Mouse (Mus musculus) liver, embryonic 15.5 days (tissue): ENCODE results near the gene Etl4. TPM values are rescaled to one million over a fixed set of nuclear protein-coding genes. Genes with fewer than 3 reads are reported as not detected.

Experiments
- ATAC-seq: fragments of 200-750 bp; cut with Nextera tagmentation; 2 replicates; pipeline ENCODE4 v1.8.0; 2017; ENCODE audit warnings: moderate number of reproducible peaks, mild to moderate bottlenecking, moderate library complexity; ENCODE audit not compliant: insufficient read depth
- H3K27ac ChIP-seq: fragments of 300-500 bp; sonication (generic); replicated peaks from 2 replicates; pipeline ENCODE4 v1.5.1; 2015; ENCODE audit warnings: mild to moderate bottlenecking, inconsistent platforms
- H3K27me3 ChIP-seq: fragments of 300-500 bp; sonication (generic); 2 replicates; pipeline ENCODE4 v1.6.1; 2015; ENCODE audit warnings: mild to moderate bottlenecking, inconsistent platforms
- H3K36me3 ChIP-seq: fragments of 300-500 bp; sonication (generic); replicated peaks from 2 replicates; pipeline ENCODE4 v1.6.1; 2015; ENCODE audit warnings: moderate library complexity, mild to moderate bottlenecking, inconsistent platforms
- H3K4me1 ChIP-seq: fragments of 300-500 bp; sonication (generic); replicated peaks from 2 replicates; pipeline ENCODE4 v1.6.1; 2015; ENCODE audit warnings: inconsistent platforms
- H3K4me2 ChIP-seq: fragments of 300-500 bp; sonication (generic); 2 replicates; pipeline ENCODE4 v1.6.1; 2015; ENCODE audit warnings: moderate library complexity, mild to moderate bottlenecking, inconsistent platforms
- H3K4me3 ChIP-seq: fragments of 300-500 bp; sonication (generic); replicated peaks from 2 replicates; pipeline ENCODE4 v1.5.1; 2015; ENCODE audit warnings: mild to moderate bottlenecking, inconsistent platforms
- H3K9ac ChIP-seq: fragments of 300-500 bp; sonication (generic); 2 replicates; pipeline ENCODE4 v1.6.1; 2015; ENCODE audit warnings: moderate library complexity, mild to moderate bottlenecking, inconsistent platforms
- H3K9me3 ChIP-seq: fragments of 300-500 bp; sonication (generic); replicated peaks from 2 replicates; pipeline ENCODE4 v1.6.1; 2016; ENCODE audit warnings: inconsistent platforms
- WGBS: fragments of 180-500 bp; shearing (Covaris S2); methylation state at CpG from one replicate; pipeline ENCODE4 v1.1.7; 2015; ENCODE audit warnings: mixed read lengths; ENCODE audit not compliant: insufficient replicate concordance; 5-methylcytosine and 5-hydroxymethylcytosine counted together
- polyA plus RNA-seq: library from polyadenylated mRNA; unstranded; fragments of >200 nt; fragmentation: Nextera tagmentation; extraction: Ambion mirVana; gene quantifications from 2 replicates; pipeline ENCODE4 v1.2.1, GENCODE M21; 2015

The Etl4 gene
- polyA plus RNA-seq, 1 experiment from 2014 or later: 2.5 TPM

DNA sequence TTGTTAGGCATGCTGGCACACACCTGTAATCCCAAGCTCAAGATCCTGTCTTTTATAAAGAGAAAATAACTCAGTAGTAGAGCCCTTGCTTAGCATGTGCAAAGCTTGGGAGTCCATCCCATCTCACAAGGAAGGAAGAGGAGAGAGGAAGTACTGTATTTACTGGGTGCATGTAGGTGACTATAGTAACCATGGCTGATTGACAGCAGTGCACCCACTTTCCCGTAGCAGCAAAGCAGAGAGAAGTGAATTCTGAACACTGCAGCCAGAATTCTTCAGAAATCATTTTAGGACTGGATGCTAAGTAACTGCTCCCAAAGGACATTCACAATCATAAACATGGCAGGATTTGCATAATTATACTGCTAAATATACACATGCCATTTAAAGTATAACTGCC is 838.1 kb downstream of the Etl4 start:
- Histone ChIP-seq H3K4me1 (no peaks in the 10 kb centered on the region), H3K9me3 (no peaks in the 10 kb centered on the region), H3K36me3 (no peaks in the 10 kb centered on the region), H3K9ac (no peak overlapping the region), H3K27ac (no peak overlapping the region), H3K27me3 (no peaks in the 10 kb centered on the region), H3K4me3 (no peak overlapping the region), H3K4me2 (no peak overlapping the region)
- no peak for ATAC-seq
- WGBS: 17% methylated on average over 1 of the region's 1 CpGs

DNA sequence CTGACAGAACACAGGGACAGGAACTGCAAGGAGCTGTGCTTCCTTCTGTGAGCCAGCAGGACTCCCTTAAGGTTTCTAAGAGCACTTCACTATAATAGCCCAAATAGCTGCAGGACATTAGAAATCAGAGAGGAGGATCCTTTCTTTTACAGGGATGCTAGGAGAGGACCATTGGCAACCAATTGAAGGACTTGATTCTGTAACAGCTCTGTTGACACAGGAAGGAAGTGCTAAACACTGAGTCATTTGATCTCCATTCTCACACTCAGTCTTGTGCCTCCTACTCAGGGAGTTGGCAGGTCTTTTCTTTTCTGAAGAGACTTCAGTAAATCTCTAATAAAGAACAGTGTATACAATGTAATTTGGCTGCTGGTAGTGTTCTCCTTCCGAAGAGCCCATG is 838.9 kb downstream of the Etl4 start:
- no peak for ATAC-seq
- Histone ChIP-seq H3K27me3 (no peaks in the 10 kb centered on the region), H3K4me1 (no peaks in the 10 kb centered on the region), H3K4me2 (no peak overlapping the region), H3K4me3 (no peak overlapping the region), H3K9ac (no peak overlapping the region), H3K27ac (no peak overlapping the region), H3K36me3 (no peaks in the 10 kb centered on the region), H3K9me3 (no peaks in the 10 kb centered on the region)
- 50% methylated on average over 1 of the region's 1 CpGs for WGBS

DNA sequence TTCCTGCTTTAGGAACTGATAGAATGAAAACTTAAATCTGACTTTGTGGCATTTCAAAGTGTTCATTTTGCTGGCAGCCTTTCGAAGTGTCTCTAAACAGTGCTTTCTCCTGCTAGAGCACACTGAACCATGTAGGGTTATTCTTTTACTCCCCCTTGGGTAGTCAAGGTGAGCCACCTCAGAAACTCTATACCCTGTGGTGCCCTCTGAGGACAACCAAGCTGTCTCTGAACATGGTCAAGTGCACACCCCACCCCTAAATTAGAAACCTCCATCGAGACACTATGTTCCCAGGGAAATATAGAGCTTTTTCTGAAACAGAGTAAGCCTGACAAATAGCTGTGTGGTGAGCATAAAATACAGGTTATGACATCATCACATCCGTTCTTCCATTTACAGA is 840.1 kb downstream of the Etl4 start:
- Histone ChIP-seq H3K4me3 (no peak overlapping the region), H3K27ac (no peak overlapping the region), H3K27me3 (no peaks in the 10 kb centered on the region), H3K4me2 (no peak overlapping the region), H3K9ac (no peak overlapping the region), H3K9me3 (no peaks in the 10 kb centered on the region), H3K36me3 (no peaks in the 10 kb centered on the region), H3K4me1 (no peaks in the 10 kb centered on the region)
- ATAC-seq: no peak
- 60% methylated on average over 3 of the region's 3 CpGs for WGBS

DNA sequence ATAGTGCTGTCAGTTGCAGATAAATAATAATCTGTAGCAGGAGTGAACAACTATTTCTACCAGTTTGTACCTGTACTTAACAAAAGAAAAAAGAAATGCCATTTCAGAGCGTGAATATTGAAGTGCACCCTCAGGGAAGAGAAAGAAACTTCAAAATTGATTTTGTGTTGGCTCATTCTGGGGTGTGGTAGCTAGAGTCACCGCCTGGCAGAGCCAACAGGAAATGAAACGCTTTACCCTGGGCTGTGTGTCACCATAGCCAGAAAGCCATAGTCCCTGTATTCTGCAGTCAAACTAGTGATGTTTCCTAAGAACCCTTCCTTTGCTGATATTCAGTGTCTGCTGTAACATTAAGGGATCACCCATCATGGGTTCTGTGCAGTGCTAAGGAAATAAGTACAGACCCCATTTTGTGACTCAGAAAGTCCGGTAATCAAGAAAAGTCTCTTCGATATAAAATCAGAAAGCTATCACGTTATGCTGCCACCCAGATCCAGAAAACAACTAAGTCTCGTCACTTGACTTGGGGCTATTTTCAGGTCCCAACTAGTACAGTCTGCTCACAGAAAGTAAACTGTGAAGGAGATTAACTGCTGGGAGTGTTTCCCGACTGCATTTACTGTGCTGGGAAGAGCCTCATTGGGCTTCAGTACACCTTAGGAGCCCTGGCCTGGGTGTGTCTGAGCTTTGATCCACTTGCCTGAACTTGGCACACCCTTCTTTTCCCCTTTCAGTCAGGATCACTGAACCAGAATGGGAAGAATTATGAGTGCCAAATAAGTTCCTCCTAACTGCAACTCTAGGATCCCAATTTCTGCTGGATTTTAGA is 843.9 kb downstream of the Etl4 start:
- Histone ChIP-seq H3K4me3 (no peak overlapping the region), H3K27ac (no peak overlapping the region), H3K4me1 (no peaks in the 10 kb centered on the region), H3K4me2 (no peak overlapping the region), H3K9ac (no peak overlapping the region), H3K9me3 (no peaks in the 10 kb centered on the region), H3K36me3 (no peaks in the 10 kb centered on the region), H3K27me3 (no peaks in the 10 kb centered on the region)
- no peak for ATAC-seq
- WGBS: 57% methylated on average over 8 of the region's 8 CpGs

DNA sequence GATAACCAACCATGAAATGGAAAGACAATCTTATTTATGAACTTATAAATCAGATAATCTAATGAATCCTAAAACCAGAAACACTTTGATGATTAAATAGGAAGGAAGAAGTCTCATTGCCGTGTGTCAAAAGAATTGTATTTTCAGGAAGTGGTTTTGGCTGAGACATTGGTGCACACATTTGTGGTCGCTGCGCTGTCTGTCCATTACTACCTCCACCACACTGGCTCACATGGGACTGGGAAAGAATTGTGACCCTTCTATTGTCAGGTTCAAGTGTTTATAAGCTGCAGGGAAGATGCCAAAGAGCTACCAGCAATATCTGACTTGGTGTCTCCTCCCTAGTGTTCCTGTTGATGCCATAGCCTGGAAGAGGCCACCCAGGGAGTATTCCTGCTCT is 847.4 kb downstream of the Etl4 start:
- no peak for ATAC-seq
- H3K36me3 ChIP-seq: no peaks in the 10 kb centered on the region
- no peak overlapping the region for H3K4me3 ChIP-seq
- no peak overlapping the region for H3K9ac ChIP-seq
- no peak overlapping the region for H3K4me2 ChIP-seq
- 13% methylated on average over 3 of the region's 3 CpGs for WGBS
- no peaks in the 10 kb centered on the region for H3K4me1 ChIP-seq
- no peaks in the 10 kb centered on the region for H3K9me3 ChIP-seq
- no peak overlapping the region for H3K27ac ChIP-seq
- H3K27me3 ChIP-seq: no peaks in the 10 kb centered on the region

DNA sequence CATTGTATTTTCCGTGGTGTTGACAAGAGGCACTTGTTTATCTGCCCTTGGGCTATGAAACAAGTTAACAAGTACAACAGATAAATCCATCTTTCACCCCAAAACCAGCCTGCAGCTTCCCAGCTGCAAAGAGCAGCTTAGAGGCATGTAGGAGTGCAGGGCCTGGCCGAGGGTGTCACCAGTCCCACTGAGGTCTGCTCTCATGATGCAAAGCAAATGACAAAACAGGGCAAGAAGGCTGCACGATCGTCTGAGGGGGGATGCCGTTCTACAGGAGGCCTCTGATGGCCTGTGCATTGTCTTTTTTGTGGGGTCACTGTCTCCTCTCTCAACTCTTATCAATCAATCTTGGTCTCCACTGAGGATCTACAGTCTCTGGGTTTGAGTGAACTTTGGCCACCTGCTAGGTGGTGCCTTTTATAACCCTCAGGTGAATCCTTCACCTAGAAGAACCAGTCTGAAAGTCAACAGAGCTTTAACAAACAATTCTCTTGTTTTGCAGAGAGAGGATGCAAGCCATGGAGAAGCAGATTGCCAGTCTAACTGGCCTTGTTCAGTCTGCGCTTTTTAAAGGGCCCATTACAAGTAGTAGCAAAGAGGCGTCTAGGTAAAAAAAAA is 849.6 kb downstream of the Etl4 start:
- no peaks in the 10 kb centered on the region for H3K36me3 ChIP-seq
- ATAC-seq: no peak
- WGBS: 57% methylated on average over 7 of the region's 7 CpGs
- H3K27me3 ChIP-seq: no peaks in the 10 kb centered on the region
- no peak overlapping the region for H3K9ac ChIP-seq
- no peak overlapping the region for H3K27ac ChIP-seq
- H3K4me3 ChIP-seq: no peak overlapping the region
- H3K9me3 ChIP-seq: no peaks in the 10 kb centered on the region
- no peaks in the 10 kb centered on the region for H3K4me1 ChIP-seq
- no peak overlapping the region for H3K4me2 ChIP-seq

DNA sequence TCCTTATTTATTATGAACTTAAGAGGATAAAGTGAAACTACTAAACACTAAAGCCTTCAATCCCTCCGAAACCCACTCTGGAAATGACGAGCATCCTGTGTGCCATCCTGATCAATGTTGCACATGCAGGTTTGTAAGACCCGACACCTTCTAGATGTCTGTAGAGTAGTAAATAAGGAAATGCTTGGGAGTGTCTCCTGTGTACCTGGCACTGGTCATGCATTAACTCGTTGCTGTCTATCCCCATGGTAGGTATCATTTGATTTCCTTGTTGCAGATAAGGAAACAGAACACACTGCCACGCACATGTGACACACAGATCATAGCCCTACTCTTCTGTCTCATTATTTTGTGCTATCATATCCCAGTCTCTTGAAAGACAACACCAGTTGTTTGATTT is 851.7 kb downstream of the Etl4 start:
- Histone ChIP-seq H3K9me3 (no peaks in the 10 kb centered on the region), H3K4me2 (no peak overlapping the region), H3K9ac (no peak overlapping the region), H3K27me3 (no peaks in the 10 kb centered on the region), H3K36me3 (no peaks in the 10 kb centered on the region), H3K4me3 (no peak overlapping the region), H3K4me1 (no peaks in the 10 kb centered on the region), H3K27ac (no peak overlapping the region)
- no peak for ATAC-seq
- WGBS: 55% methylated on average over 5 of the region's 5 CpGs

DNA sequence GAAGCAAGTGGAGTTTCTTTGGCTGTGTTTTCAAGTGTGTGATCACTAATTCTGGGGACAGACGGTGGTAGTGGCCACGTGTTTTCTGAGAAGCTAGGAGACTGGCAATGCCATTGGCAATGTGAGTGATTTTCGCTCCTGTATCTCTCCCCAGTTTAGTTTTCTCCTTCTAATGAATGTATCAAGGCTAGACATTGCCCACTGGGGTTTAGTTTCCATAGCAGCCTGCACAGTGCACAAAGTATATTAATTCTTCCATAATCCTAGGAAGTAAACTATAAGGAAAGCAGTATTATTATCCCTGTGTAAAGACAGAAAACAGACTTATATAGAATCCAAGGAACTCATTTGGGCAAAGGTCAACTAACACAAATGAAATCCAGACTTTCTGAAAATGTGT is 852.2 kb downstream of the Etl4 start:
- WGBS: 64% methylated on average over 3 of the region's 3 CpGs

DNA sequence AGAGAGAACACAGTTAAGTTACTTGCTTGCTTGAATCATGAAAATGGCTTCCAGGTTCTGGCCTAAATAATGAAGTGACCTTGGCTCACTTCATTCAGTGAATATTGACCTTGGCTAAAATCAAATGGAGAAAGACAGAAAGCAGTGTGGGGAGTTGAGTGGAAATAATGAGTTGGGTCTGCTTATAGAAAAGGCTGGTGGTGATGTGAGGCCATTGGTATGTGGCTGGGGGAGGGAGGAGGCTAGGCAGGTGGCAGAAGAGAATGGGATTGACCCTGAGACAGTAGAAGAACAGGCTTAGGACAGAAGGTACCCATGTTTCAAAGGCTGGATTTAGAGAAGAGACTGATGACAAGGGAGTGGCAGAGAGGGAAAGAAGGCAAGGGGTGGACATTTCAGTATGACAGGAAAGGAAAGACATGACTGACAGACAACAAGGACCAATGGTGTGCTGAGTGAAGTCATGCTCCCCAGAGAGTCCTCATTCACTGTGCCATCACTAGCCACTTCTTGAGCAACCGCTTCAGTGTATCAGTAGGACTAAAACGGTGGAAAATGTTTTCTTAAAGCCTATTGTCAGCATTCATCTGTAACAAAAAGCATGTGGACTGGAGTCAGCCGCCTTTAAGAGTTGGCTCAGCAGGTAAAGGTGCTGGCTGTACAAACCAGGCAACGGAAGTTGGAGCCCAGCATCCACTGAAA is 854.1 kb downstream of the Etl4 start:
- no peak overlapping the region for H3K4me3 ChIP-seq
- ATAC-seq: no peak
- no peak overlapping the region for H3K9ac ChIP-seq
- 52% methylated on average over 4 of the region's 4 CpGs for WGBS
- no peaks in the 10 kb centered on the region for H3K27me3 ChIP-seq
- H3K9me3 ChIP-seq: no peaks in the 10 kb centered on the region
- H3K36me3 ChIP-seq: no peaks in the 10 kb centered on the region
- H3K4me2 ChIP-seq: no peak overlapping the region
- no peak overlapping the region for H3K27ac ChIP-seq
- no peaks in the 10 kb centered on the region for H3K4me1 ChIP-seq

More for the DNA sequence above, 852.2 kb downstream of the Etl4 start:
- ATAC-seq: no peak
- H3K27me3 ChIP-seq: no peaks in the 10 kb centered on the region
- H3K9me3 ChIP-seq: no peaks in the 10 kb centered on the region
- H3K4me1 ChIP-seq: no peaks in the 10 kb centered on the region
- H3K36me3 ChIP-seq: no peaks in the 10 kb centered on the region
- no peak overlapping the region for H3K4me2 ChIP-seq
- H3K27ac ChIP-seq: no peak overlapping the region
- no peak overlapping the region for H3K9ac ChIP-seq
- H3K4me3 ChIP-seq: no peak overlapping the region

DNA sequence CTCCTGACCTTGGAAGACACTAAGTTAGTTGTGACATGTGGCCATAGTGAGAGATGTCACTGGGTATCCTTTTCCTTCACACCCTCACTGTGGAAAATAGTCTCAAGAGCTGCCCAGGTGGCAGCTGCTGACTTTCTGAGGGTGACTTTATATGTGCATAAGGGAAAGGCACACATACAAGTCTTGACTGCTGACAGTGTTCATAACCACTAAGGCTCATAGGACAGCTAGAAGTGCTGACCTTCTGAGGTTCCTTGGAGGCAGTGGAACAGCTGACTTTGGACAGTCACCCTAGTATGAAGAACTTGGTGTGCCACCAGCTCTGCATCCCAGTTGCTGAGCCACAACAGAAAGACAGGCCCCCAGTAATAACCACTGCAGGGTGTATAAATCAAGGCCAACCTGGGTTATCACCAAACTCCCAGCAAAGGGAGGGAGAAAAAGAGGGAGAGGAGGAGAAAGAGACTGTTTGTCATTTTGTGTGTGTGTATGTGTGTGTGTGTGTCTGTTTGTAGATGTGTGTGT is 855.0 kb downstream of the Etl4 start:
- Histone ChIP-seq H3K27me3 (no peaks in the 10 kb centered on the region), H3K9me3 (no peaks in the 10 kb centered on the region), H3K4me2 (no peak overlapping the region), H3K4me1 (no peaks in the 10 kb centered on the region), H3K4me3 (no peak overlapping the region), H3K9ac (no peak overlapping the region), H3K27ac (no peak overlapping the region), H3K36me3 (no peaks in the 10 kb centered on the region)
- ATAC-seq: no peak

DNA sequence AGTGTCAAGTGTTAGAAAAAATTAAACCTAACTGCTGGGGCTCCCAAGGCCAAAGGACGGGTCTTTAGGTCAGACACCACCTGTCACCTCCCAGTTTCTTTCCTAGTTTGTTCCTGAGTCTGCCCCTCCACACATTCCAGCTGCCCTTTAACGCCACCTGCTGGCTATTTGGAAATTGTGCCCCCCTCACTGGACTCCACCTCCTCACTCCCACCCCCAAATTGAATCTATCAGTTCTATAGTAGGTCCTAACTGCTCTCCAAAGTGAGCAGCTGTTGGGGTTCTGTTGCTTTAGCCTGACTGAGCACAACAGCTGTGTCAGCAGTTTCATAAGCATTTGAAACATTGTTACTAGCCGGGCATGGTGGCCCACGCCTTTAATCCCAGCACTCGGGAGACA is 859.1 kb downstream of the Etl4 start:
- 55% methylated on average over 5 of the region's 5 CpGs for WGBS
- Histone ChIP-seq H3K36me3 (no peaks in the 10 kb centered on the region), H3K27me3 (no peaks in the 10 kb centered on the region), H3K9me3 (no peaks in the 10 kb centered on the region), H3K4me2 (no peak overlapping the region), H3K9ac (no peak overlapping the region), H3K4me1 (no peaks in the 10 kb centered on the region), H3K4me3 (no peak overlapping the region), H3K27ac (no peak overlapping the region)
- no peak for ATAC-seq
